Comparison of ENCODE assay signal across 17 mouse cellular contexts in genomic region chr12:117282659-117283058, GRCm38 (mm10).
DNase-seq lines count a peak whose midpoint lies in the region; ATAC-seq lines count a peak whose summit lies in the region.
"Had no signal": no experiment of that assay in that cellular context is flagged by ENCODE, and none has a peak within 500 bp of the region (broad histone marks: within the 10 kb centered on the region; RNA-seq: fewer than 3 reads in every experiment).

No protein-coding gene starts in this region.

- no peak overlapping the region for H3K4me3 ChIP-seq in midbrain, embryonic 10.5 days
- no peak overlapping the region for H3K4me3 ChIP-seq in midbrain, embryonic 11.5 days (ENCODE audit: low read depth, low read length)
- no peak overlapping the region for H3K4me3 ChIP-seq in midbrain, embryonic 13.5 days (replicated peaks)
- H3K4me3 ChIP-seq in midbrain, embryonic 15.5 days, result no peak overlapping the region
- H3K4me3 ChIP-seq: embryonic facial prominence, embryonic 13.5 days; gastrocnemius, adult 2 months had no signal

- no peak overlapping the region for H3K4me2 ChIP-seq in midbrain, embryonic 11.5 days
- no peak overlapping the region for H3K4me2 ChIP-seq in midbrain, embryonic 13.5 days (replicated peaks)
- H3K4me2 ChIP-seq in midbrain, embryonic 15.5 days, result no peak overlapping the region
- H3K4me2 ChIP-seq: embryonic facial prominence, embryonic 13.5 days had no signal

- H3K36me3 ChIP-seq in midbrain, embryonic 10.5 days, result peaks cover 71% of the 10 kb centered on the region
- peaks cover 7% of the 10 kb centered on the region; the same call in 1 of the 2 replicates for H3K36me3 ChIP-seq in midbrain, embryonic 11.5 days (ENCODE audit: control insufficient read depth, insufficient read depth, low read length)
- H3K36me3 ChIP-seq in midbrain, embryonic 13.5 days, result peaks cover 39% of the 10 kb centered on the region
- peaks cover 10% of the 10 kb centered on the region; the same call in 1 of the 2 replicates for H3K36me3 ChIP-seq in midbrain, embryonic 15.5 days (replicated peaks)
- H3K36me3 ChIP-seq: embryonic facial prominence, embryonic 13.5 days had no signal

- no peak for ATAC-seq in midbrain, embryonic 11.5 days (ENCODE audit: low FRiP score)
- no peak for ATAC-seq in midbrain, embryonic 13.5 days
- no peak for ATAC-seq in midbrain, embryonic 15.5 days (replicated peaks)

- H3K9ac ChIP-seq in midbrain, embryonic 11.5 days (ENCODE audit: low read length), result no peak overlapping the region
- no peak overlapping the region for H3K9ac ChIP-seq in midbrain, embryonic 13.5 days (replicated peaks)
- no peak overlapping the region for H3K9ac ChIP-seq in midbrain, embryonic 15.5 days
- H3K9ac ChIP-seq: embryonic facial prominence, embryonic 13.5 days had no signal

- DNase-seq in heart, adult 11 months, result peak; percentile 84
- DNase-seq in heart, postnatal 4 days, result no peak
- no peak for DNase-seq in midbrain, embryonic 10.5 days (ENCODE audit: low spot score)
- DNase-seq in midbrain, embryonic 11.5 days (ENCODE audit: low spot score, missing footprints), result no peak
- DNase-seq in kidney, postnatal 25 days, result no peak
- no peak for DNase-seq in kidney, postnatal 36 days
- DNase-seq: adrenal gland, adult 2 months; adrenal gland, postnatal 25 days; cerebellum, adult 18-20 months; cerebellum, adult 9-11 months; cerebellum, postnatal 36 days; gastrocnemius, adult 2 months; gastrocnemius, postnatal 25 days; heart, postnatal 10 days had no signal

- 0 out of 2 replicates have a peak, but pooled peaks cover 3% of the 10 kb centered on the region for H3K4me1 ChIP-seq in midbrain, embryonic 10.5 days
- H3K4me1 ChIP-seq in midbrain, embryonic 11.5 days (ENCODE audit: control insufficient read depth, insufficient read depth, low read length), result no peaks in the 10 kb centered on the region
- peaks cover 29% of the 10 kb centered on the region for H3K4me1 ChIP-seq in midbrain, embryonic 13.5 days (replicated peaks)
- peaks cover 6% of the 10 kb centered on the region; the same call in 1 of the 2 replicates for H3K4me1 ChIP-seq in midbrain, embryonic 15.5 days
- H3K4me1 ChIP-seq: embryonic facial prominence, embryonic 13.5 days had no signal

- 93% methylated on average over 2 of the region's 2 CpGs for WGBS in midbrain, embryonic 10.5 days
- 77% methylated on average over 2 of the region's 2 CpGs for WGBS in midbrain, embryonic 11.5 days
- 86% methylated on average over 2 of the region's 2 CpGs for WGBS in midbrain, embryonic 13.5 days
- 91% methylated on average over 2 of the region's 2 CpGs for WGBS in midbrain, embryonic 15.5 days

- H3K27me3 ChIP-seq in midbrain, embryonic 10.5 days (ENCODE audit: low read depth, poor library complexity, severe bottlenecking), result no peaks in the 10 kb centered on the region
- H3K27me3 ChIP-seq in midbrain, embryonic 11.5 days (ENCODE audit: control insufficient read depth, insufficient read depth, low read length), result no peaks in the 10 kb centered on the region
- no peaks in the 10 kb centered on the region for H3K27me3 ChIP-seq in midbrain, embryonic 13.5 days
- H3K27me3 ChIP-seq in midbrain, embryonic 15.5 days (replicated peaks), result no peaks in the 10 kb centered on the region
- H3K27me3 ChIP-seq: embryonic facial prominence, embryonic 13.5 days had no signal

- H3K9me3 ChIP-seq in midbrain, embryonic 10.5 days (replicated peaks), result 0 out of 2 replicates have a peak, but pooled peaks cover 4% of the 10 kb centered on the region
- no peaks in the 10 kb centered on the region for H3K9me3 ChIP-seq in midbrain, embryonic 11.5 days (ENCODE audit: control insufficient read depth, low read length)
- H3K9me3 ChIP-seq in midbrain, embryonic 13.5 days, result no peaks in the 10 kb centered on the region
- H3K9me3 ChIP-seq in midbrain, embryonic 15.5 days, result no peaks in the 10 kb centered on the region
- H3K9me3 ChIP-seq: embryonic facial prominence, embryonic 13.5 days had no signal

- 0 out of 2 replicates have a peak overlapping the region, but pooled peaks have one; percentile 35 for H3K27ac ChIP-seq in midbrain, embryonic 10.5 days (replicated peaks)
- H3K27ac ChIP-seq in midbrain, embryonic 11.5 days (ENCODE audit: low read depth, low read length), result no peak overlapping the region; the same call in 1 of the 2 replicates
- H3K27ac ChIP-seq in midbrain, embryonic 13.5 days, result peak overlapping the region; percentile 69
- H3K27ac ChIP-seq in midbrain, embryonic 15.5 days, result peak overlapping the region; percentile 31; the same call in 1 of the 2 replicates
- H3K27ac ChIP-seq: embryonic facial prominence, embryonic 13.5 days; gastrocnemius, adult 2 months had no signal
